In the genomic region with DNA sequence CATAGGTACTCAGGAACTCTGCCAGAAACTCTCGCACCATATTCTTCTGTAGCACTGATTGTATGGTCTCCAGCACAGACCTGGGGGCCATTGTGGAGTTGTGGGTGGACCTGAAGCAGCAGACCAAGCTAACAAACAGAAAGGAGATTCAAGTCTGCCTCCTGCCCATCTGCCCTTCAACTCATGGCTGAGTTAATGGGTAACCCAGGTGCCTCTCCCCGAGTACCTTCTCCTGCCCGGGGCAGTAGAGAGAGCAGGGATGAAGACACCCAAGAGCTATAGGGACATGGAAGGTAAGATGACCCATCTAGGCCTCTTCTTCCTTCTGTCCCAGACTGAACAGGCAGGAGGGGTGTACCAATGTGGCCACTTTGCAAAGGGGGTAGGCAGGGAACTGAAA, we compare ENCODE assay signal across 20 mouse cellular contexts. TPM values are rescaled to one million over a fixed set of nuclear protein-coding genes. Genes with fewer than 3 reads are reported as not detected.
DNase-seq lines count a peak whose midpoint lies in the region; ATAC-seq and TF ChIP-seq lines count a peak whose summit lies in the region.
"Had no signal": no experiment of that assay in that cellular context is flagged by ENCODE, and none has a peak within 500 bp of the region (broad histone marks: within the 10 kb centered on the region; RNA-seq: fewer than 3 reads in every experiment).

No protein-coding gene starts in this region.

- no peaks in the 10 kb centered on the region for H3K36me3 ChIP-seq in testis, adult 2 months (ENCODE audit: control insufficient read depth, insufficient read depth, low read length)
- no peaks in the 10 kb centered on the region for H3K36me3 ChIP-seq in kidney, embryonic 16.5 days (ENCODE audit: insufficient read depth, low read length)
- H3K36me3 ChIP-seq in liver, embryonic 13.5 days = no peaks in the 10 kb centered on the region
- H3K36me3 ChIP-seq: embryonic facial prominence, embryonic 15.5 days; forebrain, embryonic 12.5 days; midbrain, embryonic 15.5 days had no signal

- peak; percentile 60; the same call in 1 of the 2 replicates for ATAC-seq in kidney, embryonic 16.5 days (ENCODE audit: low FRiP score, low TSS enrichment)
- peak; percentile 52 for ATAC-seq in liver, embryonic 13.5 days (ENCODE audit: low read depth)
- ATAC-seq: activated CD4-positive, CD25-positive, alpha-beta regulatory T cell, adult 4 months; midbrain, embryonic 15.5 days; Patski had no signal

- H3K4me1 ChIP-seq in testis, adult 2 months (ENCODE audit: control insufficient read depth, insufficient read depth, low read length) = peaks cover 8% of the 10 kb centered on the region; the same call in 1 of the 2 replicates
- peaks cover 11% of the 10 kb centered on the region for H3K4me1 ChIP-seq in kidney, embryonic 16.5 days (ENCODE audit: insufficient read depth, low read length)
- peaks cover 17% of the 10 kb centered on the region for H3K4me1 ChIP-seq in liver, embryonic 13.5 days (replicated peaks)
- H3K4me1 ChIP-seq: embryonic facial prominence, embryonic 15.5 days; forebrain, embryonic 12.5 days; megakaryocyte, embryonic 14.5 days; midbrain, embryonic 15.5 days had no signal

- WGBS in kidney, embryonic 16.5 days = 74% methylated on average over 3 of the region's 3 CpGs
- 59% methylated on average over 3 of the region's 3 CpGs for WGBS in liver, embryonic 13.5 days (ENCODE audit: insufficient replicate concordance)

- no peak for DNase-seq in testis, postnatal 14 days (ENCODE audit: low spot score)
- no peak for DNase-seq in liver, embryonic 13.5 days
- DNase-seq in cerebellum, postnatal 36 days = no peak
- DNase-seq in embryo, embryonic 11 days = no peak
- no peak for DNase-seq in embryo, embryonic 9.5 days (ENCODE audit: extremely low spot score)
- DNase-seq: adrenal gland, postnatal 14 days; cerebellum, adult 9-10 months; lung, postnatal 10 days; thymus, adult 2 months had no signal

- TF ChIP-seq POLR2A in testis, adult 2 months (IDR thresholded peaks at IDR 0.05; ENCODE audit: control insufficient read depth, low read depth, low read length) = no peak

- no peak for TF ChIP-seq CTCF in testis, adult 2 months (IDR thresholded peaks at IDR 0.05; ENCODE audit: control insufficient read depth, insufficient read depth, insufficient replicate concordance, low read depth, low read length)

- H3K4me3 ChIP-seq in testis, adult 2 months (ENCODE audit: control insufficient read depth, low read depth, low read length) = peak overlapping the region; percentile 89
- H3K4me3 ChIP-seq in kidney, embryonic 16.5 days (ENCODE audit: low read length) = no peak overlapping the region
- H3K4me3 ChIP-seq in liver, embryonic 13.5 days (replicated peaks) = peak overlapping the region; percentile 23
- H3K4me3 ChIP-seq: embryonic facial prominence, embryonic 15.5 days; forebrain, embryonic 12.5 days; left cerebral cortex, adult 2 months; megakaryocyte, embryonic 14.5 days; midbrain, embryonic 15.5 days had no signal

- no peaks in the 10 kb centered on the region for H3K27me3 ChIP-seq in testis, adult 2 months (ENCODE audit: control insufficient read depth, insufficient read depth, low read length)
- 0 out of 2 replicates have a peak, but pooled peaks cover 2% of the 10 kb centered on the region for H3K27me3 ChIP-seq in kidney, embryonic 16.5 days (ENCODE audit: insufficient read depth, low read length)
- peaks cover 7% of the 10 kb centered on the region; the same call in 1 of the 2 replicates for H3K27me3 ChIP-seq in liver, embryonic 13.5 days
- H3K27me3 ChIP-seq: embryonic facial prominence, embryonic 15.5 days; forebrain, embryonic 12.5 days; midbrain, embryonic 15.5 days; Patski had no signal

- H3K4me2 ChIP-seq in kidney, embryonic 16.5 days (replicated peaks; ENCODE audit: low read depth, low read length) = 0 out of 2 replicates have a peak overlapping the region, but pooled peaks have one; percentile 3
- H3K4me2 ChIP-seq in liver, embryonic 13.5 days = peak overlapping the region; percentile 32
- H3K4me2 ChIP-seq: embryonic facial prominence, embryonic 15.5 days; forebrain, embryonic 12.5 days; heart, embryonic 11.5 days; hindbrain, embryonic 14.5 days; midbrain, embryonic 15.5 days had no signal

- no peak overlapping the region for H3K9ac ChIP-seq in kidney, embryonic 16.5 days (replicated peaks; ENCODE audit: low read length)
- H3K9ac ChIP-seq in liver, embryonic 13.5 days = no peak overlapping the region
- H3K9ac ChIP-seq: embryonic facial prominence, embryonic 15.5 days; forebrain, embryonic 12.5 days; hindbrain, embryonic 14.5 days; midbrain, embryonic 15.5 days had no signal

- no peak overlapping the region for H3K27ac ChIP-seq in testis, adult 2 months (ENCODE audit: control insufficient read depth, insufficient read depth, low read depth, low read length)
- no peak overlapping the region for H3K27ac ChIP-seq in kidney, embryonic 16.5 days (ENCODE audit: low read length)
- no peak overlapping the region for H3K27ac ChIP-seq in liver, embryonic 13.5 days
- H3K27ac ChIP-seq: embryonic facial prominence, embryonic 15.5 days; forebrain, embryonic 12.5 days; hindbrain, embryonic 14.5 days; left cerebral cortex, adult 2 months; midbrain, embryonic 15.5 days had no signal

- no peaks in the 10 kb centered on the region for H3K9me3 ChIP-seq in kidney, embryonic 16.5 days (ENCODE audit: low read length)
- H3K9me3 ChIP-seq in liver, embryonic 13.5 days (replicated peaks) = no peaks in the 10 kb centered on the region
- H3K9me3 ChIP-seq: embryonic facial prominence, embryonic 15.5 days; forebrain, embryonic 12.5 days; megakaryocyte, embryonic 14.5 days; midbrain, embryonic 15.5 days had no signal

RNA-seq across cellular contexts. Expression of gene Aqp7, which starts 2.7 kb away (rescaled TPM):
- polyA plus RNA-seq in testis, adult 2 months (2012; rRNA removed) = 174 and 180 TPM in 2 replicates
- 1.2 and 2.4 TPM in 2 replicates for polyA plus RNA-seq in kidney, embryonic 16.5 days (2015; fragmentation: Nextera tagmentation; extraction: Ambion mirVana)
- polyA plus RNA-seq in liver, embryonic 13.5 days (2015; fragmentation: Nextera tagmentation; extraction: Ambion mirVana) = 1.2 and 1.4 TPM in 2 replicates
- polyA plus RNA-seq: forebrain, embryonic 12.5 days; hindbrain, embryonic 14.5 days; midbrain, embryonic 15.5 days had no signal

RNA-seq across cellular contexts. Expression of gene Aqp3, which starts 52.7 kb away (rescaled TPM):
- 5.2 and 6.7 TPM in 2 replicates for polyA plus RNA-seq in testis, adult 2 months (2012; rRNA removed)
- polyA plus RNA-seq in kidney, embryonic 16.5 days (2015; fragmentation: Nextera tagmentation; extraction: Ambion mirVana) = 55.3 and 56.8 TPM in 2 replicates
- polyA plus RNA-seq in liver, embryonic 13.5 days (2015; fragmentation: Nextera tagmentation; extraction: Ambion mirVana) = 13.8 and 14.7 TPM in 2 replicates

Comparison
In these comparisons a context has a peak if more than half of its experiments do, and no peak if none do; other contexts are left out.
1. RNA of gene Aqp7, which starts 2.7 kb away (polyA plus RNA-seq): 174 to 180 TPM in testis, adult 2 months; 1.2 to 2.4 TPM in kidney, embryonic 16.5 days and 1.2 to 1.4 TPM in liver, embryonic 13.5 days; every median in the first group is over 10 times any median in the second.